Mouse (Mus musculus): Measurements from ENCODE around the gene Igfbp5. TPM values are rescaled to one million over a fixed set of nuclear protein-coding genes. Genes with fewer than 3 reads are reported as not detected.

The Igfbp5 gene
- polyA plus RNA-seq, 1 experiment from 2014 or later, result 118 TPM

DNA sequence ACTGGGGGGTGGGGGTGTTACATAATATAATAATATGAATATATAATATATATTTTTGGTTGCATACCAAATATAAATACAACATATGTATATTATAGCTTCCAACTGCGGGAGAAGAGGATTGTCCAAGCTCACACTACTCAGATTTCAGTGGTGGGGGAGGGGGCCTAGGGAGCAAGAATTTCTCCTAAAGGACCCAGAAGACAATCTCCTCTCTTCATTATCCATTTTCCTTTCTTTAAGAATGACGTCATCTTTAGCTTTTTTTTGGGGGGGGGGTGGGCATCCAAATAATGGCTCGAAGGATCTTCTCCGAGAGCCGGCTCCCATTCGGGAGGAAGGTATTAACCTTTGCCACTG lies 3.4 kb downstream of the Igfbp5 start:
- Histone ChIP-seq H3K4me3 (ENCODE audit: low read depth, low read length) (peak overlapping the region; percentile 77), H3K9me3 (replicated peaks; ENCODE audit: control insufficient read depth, low read length) (no peaks in the 10 kb centered on the region), H3K4me2 (peak overlapping the region; percentile 95), H3K36me3 (ENCODE audit: control insufficient read depth, insufficient read depth, low read length) (peaks cover 2% of the 10 kb centered on the region; the same call in 1 of the 2 replicates), H3K27ac (ENCODE audit: low read depth, low read length) (peak overlapping the region; percentile 64), H3K27me3 (ENCODE audit: control insufficient read depth, insufficient read depth, low read length) (no peaks in the 10 kb centered on the region), H3K9ac (ENCODE audit: low read depth, low read length) (peak overlapping the region; percentile 63), H3K4me1 (ENCODE audit: control insufficient read depth, insufficient read depth, low read length) (peaks cover 35% of the 10 kb centered on the region)
- no peak for ATAC-seq (replicated peaks; ENCODE audit: insufficient number of reproducible peaks, low FRiP score, low TSS enrichment)
- WGBS (ENCODE audit: insufficient replicate concordance), result 2% methylated on average over 6 of the region's 6 CpGs

DNA sequence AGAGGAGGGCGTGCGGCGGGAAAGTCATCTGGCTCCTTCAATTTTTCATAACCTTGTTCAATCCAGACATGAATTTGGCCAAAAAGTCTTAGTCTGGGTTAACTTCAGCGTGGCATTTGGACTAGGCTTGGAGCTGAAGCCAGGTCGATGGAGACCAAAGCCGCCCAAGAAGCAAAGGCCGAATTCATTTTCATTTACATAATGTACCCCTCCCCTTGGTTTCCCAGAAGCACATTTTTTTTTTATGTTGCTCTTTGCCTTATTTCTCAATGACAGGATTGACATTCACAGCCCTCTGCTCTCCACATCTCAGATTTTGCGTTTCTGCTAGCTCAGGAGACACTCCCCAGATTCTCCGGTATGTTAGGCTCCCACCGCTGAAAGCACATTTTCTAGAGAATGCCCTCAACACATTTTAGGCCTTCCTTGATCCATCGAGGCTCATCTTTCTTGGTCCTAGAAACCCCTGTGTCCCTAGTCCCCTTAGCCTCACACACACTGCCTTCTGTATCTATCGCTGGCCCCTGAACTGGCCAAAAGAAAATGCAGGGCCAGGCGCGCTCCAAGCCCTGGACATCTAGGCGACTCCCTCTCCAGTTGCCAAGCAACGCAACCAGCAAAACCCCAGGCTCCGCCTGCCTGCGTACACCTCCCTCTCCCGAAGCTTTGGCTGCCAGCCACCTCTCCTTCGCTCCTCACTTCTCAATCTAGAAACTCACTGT lies 3.9 kb downstream of the Igfbp5 start:
- Histone ChIP-seq H3K36me3 (ENCODE audit: control insufficient read depth, insufficient read depth, low read length) (peaks cover 2% of the 10 kb centered on the region; the same call in 1 of the 2 replicates), H3K9me3 (replicated peaks; ENCODE audit: control insufficient read depth, low read length) (no peaks in the 10 kb centered on the region), H3K27ac (ENCODE audit: low read depth, low read length) (peak overlapping the region; percentile 59), H3K4me1 (ENCODE audit: control insufficient read depth, insufficient read depth, low read length) (peaks cover 37% of the 10 kb centered on the region), H3K4me3 (ENCODE audit: low read depth, low read length) (peak overlapping the region; percentile 77), H3K27me3 (ENCODE audit: control insufficient read depth, insufficient read depth, low read length) (no peaks in the 10 kb centered on the region), H3K9ac (ENCODE audit: low read depth, low read length) (peak overlapping the region; percentile 60), H3K4me2 (peak overlapping the region; percentile 95)
- no peak; the same call in 1 of the 2 replicates for ATAC-seq (replicated peaks; ENCODE audit: insufficient number of reproducible peaks, low FRiP score, low TSS enrichment)
- 3% methylated on average over 20 of the region's 20 CpGs for WGBS (ENCODE audit: insufficient replicate concordance)

DNA sequence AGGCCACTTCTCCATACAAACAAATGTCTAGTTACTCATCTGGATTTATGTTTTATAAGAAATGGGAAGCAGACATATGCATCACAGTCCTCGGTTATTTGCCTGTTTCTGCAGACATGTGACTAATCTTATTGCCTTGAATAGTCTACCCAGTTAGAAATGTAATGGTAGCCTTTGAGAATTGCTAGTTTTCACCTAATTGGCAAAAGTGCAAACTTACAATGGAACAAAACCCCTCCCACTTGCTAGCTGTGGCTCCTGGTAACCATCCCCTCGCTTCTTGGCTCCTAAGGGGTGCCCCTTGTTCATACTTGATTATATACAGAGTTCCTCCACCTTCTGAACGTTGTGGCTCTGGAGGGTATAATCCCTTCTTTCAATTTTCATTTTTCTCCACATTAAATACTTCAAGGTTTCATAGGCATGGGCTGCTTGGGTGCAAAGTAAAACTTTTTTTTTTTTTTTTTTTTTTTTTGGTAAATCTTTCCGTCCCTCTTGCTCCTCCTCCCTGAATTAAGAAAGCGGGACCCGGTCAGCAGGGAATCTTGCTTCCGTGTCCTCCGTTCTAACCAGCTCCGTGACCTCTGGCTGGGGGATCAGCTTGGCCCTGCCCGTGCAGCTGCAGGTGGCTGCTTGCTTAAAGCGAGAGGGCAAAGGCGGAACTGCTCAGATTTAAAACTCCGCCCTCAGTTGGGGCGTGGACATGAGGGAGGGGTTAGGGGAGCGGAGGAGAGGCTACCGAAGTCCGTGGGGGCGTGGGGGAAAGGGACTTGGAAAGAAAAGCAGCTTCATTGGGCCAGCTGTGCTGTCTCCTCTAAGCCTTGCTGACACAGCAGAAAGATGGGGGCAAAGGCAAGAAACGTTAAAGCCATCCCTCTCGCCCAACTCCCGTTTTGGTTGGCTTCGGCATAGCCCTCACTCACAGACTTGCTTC lies 4.7 kb downstream of the Igfbp5 start:
- H3K4me2 ChIP-seq, result peak overlapping the region; percentile 95
- no peaks in the 10 kb centered on the region for H3K9me3 ChIP-seq (replicated peaks; ENCODE audit: control insufficient read depth, low read length)
- WGBS (ENCODE audit: insufficient replicate concordance), result 9% methylated on average over 22 of the region's 22 CpGs
- peak overlapping the region; percentile 60 for H3K9ac ChIP-seq (ENCODE audit: low read depth, low read length)
- H3K4me1 ChIP-seq (ENCODE audit: control insufficient read depth, insufficient read depth, low read length), result peaks cover 32% of the 10 kb centered on the region
- peak overlapping the region; percentile 77 for H3K4me3 ChIP-seq (ENCODE audit: low read depth, low read length)
- H3K27ac ChIP-seq (ENCODE audit: low read depth, low read length), result no peak overlapping the region; the same call in 1 of the 2 replicates
- no peak for ATAC-seq (replicated peaks; ENCODE audit: insufficient number of reproducible peaks, low FRiP score, low TSS enrichment)
- no peaks in the 10 kb centered on the region for H3K27me3 ChIP-seq (ENCODE audit: control insufficient read depth, insufficient read depth, low read length)
- peaks cover 2% of the 10 kb centered on the region; the same call in 1 of the 2 replicates for H3K36me3 ChIP-seq (ENCODE audit: control insufficient read depth, insufficient read depth, low read length)

DNA sequence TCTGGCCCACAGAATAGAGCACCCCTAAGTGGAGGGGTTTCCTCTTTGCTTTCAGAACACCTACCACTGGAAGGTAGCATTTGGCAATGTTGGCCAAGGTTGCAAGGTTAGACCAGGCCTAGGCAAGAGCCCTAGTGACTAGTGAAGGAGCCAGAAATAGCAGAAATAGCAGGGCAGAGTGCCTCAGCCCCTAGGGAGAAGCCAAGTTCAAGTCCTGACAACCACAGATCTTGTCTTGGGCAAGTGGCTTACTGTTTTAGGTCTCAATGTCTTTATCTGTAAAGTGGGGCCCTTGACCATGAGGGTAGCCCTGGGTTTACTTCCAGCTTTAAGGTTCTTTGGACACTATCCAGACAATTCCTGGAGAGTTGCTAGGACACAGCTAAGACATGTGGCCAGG lies 5.4 kb downstream of the Igfbp5 start:
- peaks cover 32% of the 10 kb centered on the region for H3K4me1 ChIP-seq (ENCODE audit: control insufficient read depth, insufficient read depth, low read length)
- no peaks in the 10 kb centered on the region for H3K27me3 ChIP-seq (ENCODE audit: control insufficient read depth, insufficient read depth, low read length)
- no peak overlapping the region for H3K9ac ChIP-seq (ENCODE audit: low read depth, low read length)
- H3K4me2 ChIP-seq, result peak overlapping the region; percentile 16
- no peak overlapping the region for H3K27ac ChIP-seq (ENCODE audit: low read depth, low read length)
- no peak overlapping the region for H3K4me3 ChIP-seq (ENCODE audit: low read depth, low read length)
- peaks cover 2% of the 10 kb centered on the region; the same call in 1 of the 2 replicates for H3K36me3 ChIP-seq (ENCODE audit: control insufficient read depth, insufficient read depth, low read length)
- no peak for ATAC-seq (replicated peaks; ENCODE audit: insufficient number of reproducible peaks, low FRiP score, low TSS enrichment)
- no peaks in the 10 kb centered on the region for H3K9me3 ChIP-seq (replicated peaks; ENCODE audit: control insufficient read depth, low read length)

DNA sequence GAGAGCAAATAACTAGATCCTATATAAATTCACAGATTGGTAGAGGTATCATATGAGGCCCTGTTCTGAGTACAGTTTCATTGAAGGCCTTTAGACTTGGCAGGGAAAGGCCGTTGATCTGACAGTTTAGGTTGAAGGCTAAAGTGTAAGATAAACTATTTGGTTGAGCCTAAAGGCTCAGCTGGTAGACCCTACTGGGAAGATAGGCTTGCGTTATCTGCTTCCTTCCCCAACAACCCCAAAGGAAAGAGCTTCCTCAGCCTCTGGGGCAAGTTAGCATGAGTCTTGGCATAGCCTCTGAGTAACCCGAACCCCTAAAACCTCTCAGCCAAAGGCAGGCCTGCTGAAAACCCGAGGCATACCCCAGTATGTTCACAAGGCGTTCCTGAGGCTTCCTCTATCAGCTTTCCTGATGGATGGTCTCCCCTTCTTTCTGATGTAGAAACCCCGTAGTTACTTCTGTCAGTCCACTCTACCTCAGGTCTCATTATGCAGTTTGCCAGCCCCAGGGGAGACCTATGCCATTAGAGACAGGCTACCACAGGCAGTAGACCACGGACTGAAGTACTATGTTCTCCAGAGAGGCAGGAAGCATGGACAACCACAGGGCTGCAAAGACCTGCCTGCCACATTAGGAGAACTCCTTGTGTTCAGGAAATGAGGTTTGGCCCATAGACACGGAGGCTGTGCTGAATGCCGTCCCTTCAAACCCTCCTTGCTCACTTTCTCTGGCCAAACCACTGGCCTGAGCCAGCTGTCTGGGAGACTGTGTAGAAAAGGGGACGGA lies 6.1 kb downstream of the Igfbp5 start:
- H3K36me3 ChIP-seq (ENCODE audit: control insufficient read depth, insufficient read depth, low read length), result peaks cover 6% of the 10 kb centered on the region; the same call in 1 of the 2 replicates
- H3K27me3 ChIP-seq (ENCODE audit: control insufficient read depth, insufficient read depth, low read length), result no peaks in the 10 kb centered on the region
- H3K9ac ChIP-seq (ENCODE audit: low read depth, low read length), result no peak overlapping the region
- no peaks in the 10 kb centered on the region for H3K9me3 ChIP-seq (replicated peaks; ENCODE audit: control insufficient read depth, low read length)
- no peak overlapping the region for H3K4me3 ChIP-seq (ENCODE audit: low read depth, low read length)
- H3K4me1 ChIP-seq (ENCODE audit: control insufficient read depth, insufficient read depth, low read length), result peaks cover 32% of the 10 kb centered on the region
- WGBS (ENCODE audit: insufficient replicate concordance), result 68% methylated on average over 10 of the region's 10 CpGs
- H3K4me2 ChIP-seq, result peak overlapping the region; percentile 16
- H3K27ac ChIP-seq (ENCODE audit: low read depth, low read length), result no peak overlapping the region
- no peak for ATAC-seq (replicated peaks; ENCODE audit: insufficient number of reproducible peaks, low FRiP score, low TSS enrichment)

DNA sequence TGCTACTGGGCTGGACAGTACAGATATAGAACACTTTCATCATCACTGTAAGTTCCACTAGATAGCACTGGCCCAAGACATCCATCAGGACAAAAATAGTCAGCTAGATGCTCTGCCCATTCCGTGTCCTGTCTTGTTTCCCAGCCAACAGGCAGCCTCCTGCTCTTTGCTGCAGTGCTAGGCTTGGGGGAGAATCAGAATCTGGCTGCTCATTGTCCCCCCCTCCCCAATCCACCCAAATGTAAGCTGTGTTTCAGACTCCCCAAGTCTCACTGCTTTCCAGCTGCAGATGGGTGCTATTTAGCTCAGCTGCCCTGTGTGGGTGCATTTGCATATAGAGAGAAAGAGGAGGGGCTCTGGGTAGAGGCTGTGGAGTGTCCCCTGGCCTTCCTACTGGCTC lies 7.3 kb downstream of the Igfbp5 start:
- Histone ChIP-seq H3K27me3 (ENCODE audit: control insufficient read depth, insufficient read depth, low read length) (no peaks in the 10 kb centered on the region), H3K9ac (ENCODE audit: low read depth, low read length) (no peak overlapping the region), H3K4me1 (ENCODE audit: control insufficient read depth, insufficient read depth, low read length) (peaks cover 32% of the 10 kb centered on the region), H3K4me2 (no peak overlapping the region), H3K4me3 (ENCODE audit: low read depth, low read length) (no peak overlapping the region), H3K9me3 (replicated peaks; ENCODE audit: control insufficient read depth, low read length) (no peaks in the 10 kb centered on the region), H3K36me3 (ENCODE audit: control insufficient read depth, insufficient read depth, low read length) (peaks cover 11% of the 10 kb centered on the region; the same call in 1 of the 2 replicates), H3K27ac (ENCODE audit: low read depth, low read length) (no peak overlapping the region)
- WGBS (ENCODE audit: insufficient replicate concordance), result 29% methylated on average over 1 of the region's 1 CpGs
- no peak for ATAC-seq (replicated peaks; ENCODE audit: insufficient number of reproducible peaks, low FRiP score, low TSS enrichment)

DNA sequence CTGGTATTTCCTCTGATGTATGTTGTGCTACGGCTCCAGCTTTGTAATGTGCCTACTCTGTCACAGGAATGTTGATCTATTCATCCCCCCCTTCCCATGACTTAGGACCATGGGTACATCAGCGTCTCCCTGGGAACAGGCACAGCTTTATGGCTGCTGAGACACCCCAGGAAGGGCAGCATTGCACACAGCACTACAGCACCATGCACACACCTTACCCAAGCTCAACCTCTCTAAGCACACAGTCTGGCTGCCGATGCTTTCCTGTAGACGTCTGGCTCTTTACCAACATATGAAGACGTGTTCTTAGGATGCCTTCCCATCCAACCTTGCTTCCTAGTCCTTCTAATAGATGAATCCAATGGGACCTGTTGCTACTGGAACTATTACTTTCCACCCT lies 8.3 kb downstream of the Igfbp5 start:
- WGBS (ENCODE audit: insufficient replicate concordance), result 66% methylated on average over 5 of the region's 5 CpGs

DNA sequence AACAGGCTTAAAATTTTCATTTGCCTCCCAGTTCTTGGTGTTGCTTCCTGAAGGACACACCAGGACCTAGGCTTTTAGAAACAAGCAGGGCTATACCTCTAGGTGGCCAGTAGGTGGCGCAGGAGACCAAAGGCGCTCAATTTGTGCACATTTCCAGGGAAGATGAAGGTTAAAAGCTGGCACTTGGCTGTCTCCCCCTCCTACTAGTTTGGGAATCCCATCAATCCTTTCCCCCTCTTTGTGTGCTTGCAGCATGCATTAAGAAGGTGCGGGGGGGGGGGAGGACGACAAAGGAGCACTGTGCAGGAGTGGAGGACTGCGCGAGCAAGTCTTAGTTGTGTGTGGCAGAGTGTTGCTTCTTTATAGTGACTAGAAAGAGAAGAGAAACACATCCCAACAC lies 8.8 kb downstream of the Igfbp5 start:
- Histone ChIP-seq H3K4me2 (no peak overlapping the region), H3K36me3 (ENCODE audit: control insufficient read depth, insufficient read depth, low read length) (peaks cover 14% of the 10 kb centered on the region), H3K4me1 (ENCODE audit: control insufficient read depth, insufficient read depth, low read length) (peaks cover 31% of the 10 kb centered on the region), H3K27ac (ENCODE audit: low read depth, low read length) (no peak overlapping the region), H3K9me3 (replicated peaks; ENCODE audit: control insufficient read depth, low read length) (no peaks in the 10 kb centered on the region), H3K4me3 (ENCODE audit: low read depth, low read length) (no peak overlapping the region), H3K27me3 (ENCODE audit: control insufficient read depth, insufficient read depth, low read length) (no peaks in the 10 kb centered on the region), H3K9ac (ENCODE audit: low read depth, low read length) (no peak overlapping the region)
- ATAC-seq (replicated peaks; ENCODE audit: insufficient number of reproducible peaks, low FRiP score, low TSS enrichment), result no peak
- 27% methylated on average over 6 of the region's 6 CpGs for WGBS (ENCODE audit: insufficient replicate concordance)

More for the DNA sequence above, 8.3 kb downstream of the Igfbp5 start:
- Histone ChIP-seq H3K27me3 (ENCODE audit: control insufficient read depth, insufficient read depth, low read length) (no peaks in the 10 kb centered on the region), H3K9ac (ENCODE audit: low read depth, low read length) (no peak overlapping the region), H3K27ac (ENCODE audit: low read depth, low read length) (no peak overlapping the region), H3K9me3 (replicated peaks; ENCODE audit: control insufficient read depth, low read length) (no peaks in the 10 kb centered on the region), H3K4me2 (no peak overlapping the region), H3K4me1 (ENCODE audit: control insufficient read depth, insufficient read depth, low read length) (peaks cover 32% of the 10 kb centered on the region), H3K36me3 (ENCODE audit: control insufficient read depth, insufficient read depth, low read length) (peaks cover 11% of the 10 kb centered on the region; the same call in 1 of the 2 replicates), H3K4me3 (ENCODE audit: low read depth, low read length) (no peak overlapping the region)
- no peak for ATAC-seq (replicated peaks; ENCODE audit: insufficient number of reproducible peaks, low FRiP score, low TSS enrichment)
